Mouse (Mus musculus) right cerebral cortex, postnatal 25 days (tissue): Measurements from ENCODE around the gene Macc1.

Experiments
- DNase-seq: peaks from one replicate; pipeline ENCODE4 v3.0.0; 2022

The Macc1 gene

GRCm38 (mm10) chr12:119390192-119390684 lies 76.2 kb downstream of the Macc1 start:
- peak; percentile 7 for DNase-seq

DNA sequence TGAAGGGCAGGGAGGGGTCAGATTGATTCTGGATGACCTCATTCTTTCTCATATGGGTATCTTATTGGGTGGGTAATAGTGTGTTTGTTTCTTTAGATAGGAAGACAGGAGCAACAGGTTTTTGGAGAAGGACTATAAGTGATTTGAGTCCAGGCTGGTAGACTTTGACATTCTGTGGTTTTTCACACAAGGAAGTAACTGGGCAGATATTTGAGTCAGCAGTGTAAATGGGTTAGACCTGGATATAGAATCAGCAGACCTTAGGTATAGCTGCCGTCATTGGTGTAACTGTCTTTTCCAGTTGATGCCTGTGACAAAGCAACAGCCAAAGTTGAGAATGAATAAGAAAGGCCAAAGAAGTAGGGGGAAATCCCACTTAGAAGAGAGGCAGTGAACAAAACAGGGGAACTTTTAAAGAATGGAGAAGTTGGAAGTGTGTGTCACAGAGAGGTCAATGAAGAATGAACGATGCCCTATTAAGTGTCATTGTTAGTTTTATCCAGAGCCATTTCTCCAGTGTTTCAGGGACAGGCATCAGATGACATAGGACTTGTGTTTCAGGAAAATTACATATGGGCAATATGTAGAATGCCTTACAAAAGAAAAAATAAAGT lies 84.1 kb downstream of the Macc1 start:
- no peak for DNase-seq

DNA sequence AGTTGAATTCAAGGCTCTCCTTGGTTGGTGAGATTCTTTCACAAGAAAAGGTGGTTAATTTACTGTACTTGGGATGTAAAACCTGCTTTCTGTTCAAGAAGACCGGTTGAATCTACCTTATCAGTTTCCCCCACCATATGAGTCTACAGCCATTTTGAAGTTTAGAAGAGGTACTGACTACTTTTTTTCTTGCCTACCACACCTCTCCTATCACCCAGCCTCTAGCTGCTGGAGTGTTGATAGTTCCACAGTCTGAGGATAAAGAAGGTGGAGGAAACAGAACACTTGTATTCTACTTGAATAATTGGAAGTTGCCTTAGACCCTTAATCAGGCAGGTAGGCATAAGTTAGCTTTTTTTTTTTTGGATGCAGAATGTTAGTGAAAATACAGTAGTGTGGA lies 88.2 kb downstream of the Macc1 start:
- DNase-seq, result no peak

DNA sequence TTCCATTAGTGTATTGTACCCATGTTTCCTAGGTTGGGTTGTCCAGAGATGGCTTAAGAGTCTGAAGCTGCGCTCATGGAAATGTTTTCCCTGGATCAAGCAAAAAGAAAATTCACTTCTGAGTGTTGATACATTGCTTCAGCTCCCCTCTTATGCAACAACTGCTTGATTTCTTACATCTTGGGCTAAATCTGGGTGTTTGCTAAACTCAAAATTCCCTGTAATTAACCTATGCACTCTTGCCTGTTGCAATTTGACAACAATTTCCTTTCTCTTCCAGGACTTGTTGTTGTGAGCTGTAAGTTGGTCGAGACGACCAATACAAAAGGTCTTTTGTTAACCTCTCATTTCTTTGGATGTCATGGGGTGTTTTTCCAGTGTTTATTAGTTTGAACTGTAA lies 88.7 kb downstream of the Macc1 start:
- DNase-seq, result no peak

DNA sequence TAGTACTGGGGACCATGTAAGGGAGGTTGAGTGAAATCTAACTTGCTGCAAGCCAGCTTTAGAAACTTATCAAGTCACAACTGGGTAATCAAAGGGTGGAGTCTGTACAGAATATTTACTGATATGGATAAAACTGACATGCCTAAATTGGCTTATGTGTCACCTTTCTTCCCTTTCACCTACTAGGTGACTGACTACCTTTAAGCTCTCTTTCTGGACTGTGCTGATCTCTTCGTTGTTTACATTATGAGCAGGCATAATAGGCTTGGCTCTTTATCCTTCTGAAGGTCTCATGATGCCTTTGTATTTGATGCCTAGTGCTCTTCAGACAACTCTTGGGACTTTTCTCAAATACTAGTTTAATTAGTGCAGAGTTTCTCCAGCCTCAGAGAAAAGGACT lies 90.7 kb downstream of the Macc1 start:
- no peak for DNase-seq

DNA sequence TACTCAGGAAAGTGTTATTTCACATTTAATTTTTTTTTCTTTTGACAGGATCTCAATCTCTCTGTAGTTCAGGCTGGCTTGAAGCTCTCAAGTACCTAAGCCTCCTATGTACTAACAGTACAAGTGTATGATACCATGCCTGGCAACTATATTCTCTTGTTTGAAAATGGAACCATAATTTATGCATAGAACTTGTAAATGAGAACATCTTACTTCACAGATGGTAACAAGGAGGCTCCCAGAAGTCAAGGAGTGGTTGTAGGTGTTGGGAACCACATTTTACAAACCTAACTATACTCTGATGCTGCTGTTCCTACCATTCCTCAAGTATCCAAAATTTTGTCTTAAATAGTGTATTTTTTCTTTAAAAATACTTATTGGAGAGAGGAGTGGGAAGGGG lies 96.5 kb downstream of the Macc1 start:
- DNase-seq, result no peak

GRCm38 (mm10) chr12:119410956-119411355 lies 96.9 kb downstream of the Macc1 start:
- no peak for DNase-seq

DNA sequence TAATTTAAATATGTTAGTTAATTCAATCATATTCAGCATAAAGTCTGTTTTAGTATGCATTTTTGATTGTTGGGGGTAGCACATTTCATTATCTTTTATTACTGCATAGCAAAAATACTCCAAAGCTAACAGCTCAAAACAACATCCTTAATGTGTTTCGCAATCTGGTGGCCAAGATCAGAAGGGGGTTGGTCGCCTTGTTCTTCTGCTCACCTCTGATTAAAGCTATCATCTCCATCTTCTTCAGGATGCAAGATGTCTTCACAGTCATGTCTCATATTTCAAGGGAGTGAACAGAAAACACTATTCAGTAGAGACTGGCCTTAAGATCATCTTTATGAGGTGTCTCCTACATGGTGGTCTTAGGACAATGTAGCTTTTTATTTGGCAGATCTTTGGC lies 97.9 kb downstream of the Macc1 start:
- no peak for DNase-seq

DNA sequence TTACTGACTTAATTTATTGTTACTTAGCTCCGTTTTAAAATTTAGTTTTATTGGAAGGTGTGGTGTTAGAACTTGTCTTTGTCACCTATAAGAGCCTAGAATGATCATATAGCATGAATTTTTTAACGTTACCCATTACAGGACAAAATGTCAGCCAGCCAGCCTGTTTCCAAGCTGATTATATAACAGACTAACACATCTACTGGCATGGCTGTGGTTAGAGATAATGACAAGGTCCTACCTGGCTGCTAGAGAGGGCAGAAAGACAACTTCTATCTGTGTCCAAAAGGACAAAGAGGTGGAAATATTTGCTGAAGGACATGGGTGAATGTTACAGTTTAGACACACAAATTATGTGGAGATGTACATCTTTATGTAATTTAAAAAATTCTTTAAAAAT lies 101.8 kb downstream of the Macc1 start:
- no peak for DNase-seq

DNA sequence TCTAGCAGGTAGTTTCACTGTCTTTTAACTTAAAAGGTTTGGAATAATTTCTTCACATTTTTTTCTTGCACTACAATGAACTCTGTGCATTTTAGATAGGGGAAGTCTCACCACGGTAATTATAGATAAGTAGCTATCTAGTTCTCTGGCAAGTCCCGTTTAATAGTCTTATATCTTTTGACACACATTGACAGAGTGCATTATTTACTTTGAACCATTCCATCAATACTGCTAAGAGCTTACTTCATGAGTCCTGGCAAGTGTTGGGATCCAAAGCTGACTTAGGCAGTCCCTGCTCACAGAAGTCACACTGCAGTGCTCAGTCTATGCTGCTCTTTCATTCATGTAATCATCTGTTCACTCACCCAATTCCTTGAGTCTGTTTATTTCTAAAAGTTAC lies 111.7 kb downstream of the Macc1 start:
- DNase-seq, result no peak

- DNase-seq, result no peak
These were observed 112.3 kb downstream of the Macc1 start for GRCm38 (mm10) chr12:119426182-119426886.

- peak; percentile 60 for DNase-seq
These were observed 112.8 kb downstream of the Macc1 start for GRCm38 (mm10) chr12:119426887-119427204.

- DNase-seq, result no peak
These were observed 126.7 kb downstream of the Macc1 start for GRCm38 (mm10) chr12:119440720-119441119.

- no peak for DNase-seq
These were observed 136.0 kb downstream of the Macc1 start for GRCm38 (mm10) chr12:119450116-119450515.

- no peak for DNase-seq
These were observed 137.2 kb downstream of the Macc1 start for GRCm38 (mm10) chr12:119451232-119451631.

GRCm38 (mm10) chr12:119454076-119454475 lies 140.0 kb downstream of the Macc1 start:
- peak; percentile 27 for DNase-seq

DNA sequence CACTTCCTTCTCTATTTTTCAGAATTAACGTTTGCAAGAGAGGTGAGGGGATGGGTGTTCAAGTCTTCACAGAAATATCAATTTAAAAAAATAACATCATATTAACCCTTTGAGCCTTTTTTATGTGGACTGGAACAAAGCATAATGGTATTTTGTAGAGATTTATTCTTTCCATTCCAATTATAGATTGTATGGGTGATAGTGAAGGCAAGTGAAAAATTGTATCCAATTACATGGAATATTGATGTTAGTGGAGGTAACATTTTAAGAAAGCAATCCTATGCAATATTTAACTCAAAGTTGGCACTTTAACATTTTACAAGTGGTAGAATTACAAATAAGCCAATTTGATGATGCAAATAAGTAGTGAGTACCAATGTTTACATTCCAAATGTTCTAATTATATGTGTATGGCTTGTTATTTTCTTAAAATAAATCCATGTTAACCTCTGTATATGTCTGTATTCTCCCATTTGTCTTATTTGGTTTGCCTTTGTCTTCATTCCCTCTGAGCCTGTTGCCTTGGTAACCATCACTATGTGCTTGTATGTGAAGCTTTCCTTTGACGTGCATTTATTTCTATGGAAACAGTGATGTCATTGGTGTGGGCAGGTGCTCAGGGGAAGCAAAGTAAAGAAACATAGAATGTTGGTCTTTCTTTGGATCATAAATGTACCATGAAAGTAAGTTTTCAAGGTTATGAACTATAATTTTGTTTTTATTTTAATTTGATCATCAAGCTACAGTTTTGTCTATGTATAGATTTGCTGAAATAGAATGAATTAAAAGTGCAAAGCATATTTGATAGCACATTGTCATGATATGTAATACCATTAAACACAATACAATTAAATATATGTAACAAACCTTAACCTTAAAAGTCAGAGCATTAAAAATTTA lies 150.2 kb downstream of the Macc1 start:
- no peak for DNase-seq

- no peak for DNase-seq
These were observed 150.8 kb downstream of the Macc1 start for GRCm38 (mm10) chr12:119464940-119465245.

DNA sequence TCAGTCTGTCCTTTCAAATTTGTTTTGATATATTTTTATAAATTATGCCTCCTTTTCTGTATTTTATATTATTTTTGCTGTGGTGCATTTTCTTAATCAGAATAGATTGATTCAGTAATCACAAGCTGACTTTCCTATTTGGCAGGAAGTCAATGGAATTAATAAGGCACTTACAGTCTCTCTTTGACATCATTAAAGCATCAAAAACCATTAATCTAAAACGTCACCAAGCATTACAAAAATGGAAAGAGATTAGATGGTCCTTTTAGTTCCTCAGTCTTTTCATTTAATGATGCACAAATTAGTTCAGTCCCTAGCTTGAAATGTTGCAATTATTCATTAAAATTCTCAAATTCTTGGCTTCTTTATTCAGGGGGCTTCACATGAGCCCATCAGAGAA lies 153.6 kb downstream of the Macc1 start:
- no peak for DNase-seq

- DNase-seq, result no peak
These were observed 156.2 kb downstream of the Macc1 start for GRCm38 (mm10) chr12:119470260-119470659.

DNA sequence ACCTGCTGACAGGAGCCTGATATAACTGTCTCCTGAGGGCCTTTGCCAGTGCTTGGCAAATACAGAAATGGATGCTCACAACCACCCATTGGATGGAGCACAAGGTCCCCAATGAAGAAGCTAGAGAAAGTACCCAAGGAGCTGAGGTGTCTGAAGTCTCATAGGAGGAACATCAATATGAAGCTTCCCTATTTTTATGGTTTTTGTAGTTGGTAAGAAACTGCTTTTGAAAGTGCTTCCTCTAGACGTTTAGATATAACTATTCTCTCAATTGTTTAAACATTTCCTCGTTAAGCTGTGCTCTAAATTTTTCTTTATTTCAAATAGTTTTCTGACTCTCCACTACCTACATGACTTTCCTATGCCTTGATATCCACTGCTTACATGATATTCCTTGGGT lies 169.2 kb downstream of the Macc1 start:
- DNase-seq, result no peak

DNA sequence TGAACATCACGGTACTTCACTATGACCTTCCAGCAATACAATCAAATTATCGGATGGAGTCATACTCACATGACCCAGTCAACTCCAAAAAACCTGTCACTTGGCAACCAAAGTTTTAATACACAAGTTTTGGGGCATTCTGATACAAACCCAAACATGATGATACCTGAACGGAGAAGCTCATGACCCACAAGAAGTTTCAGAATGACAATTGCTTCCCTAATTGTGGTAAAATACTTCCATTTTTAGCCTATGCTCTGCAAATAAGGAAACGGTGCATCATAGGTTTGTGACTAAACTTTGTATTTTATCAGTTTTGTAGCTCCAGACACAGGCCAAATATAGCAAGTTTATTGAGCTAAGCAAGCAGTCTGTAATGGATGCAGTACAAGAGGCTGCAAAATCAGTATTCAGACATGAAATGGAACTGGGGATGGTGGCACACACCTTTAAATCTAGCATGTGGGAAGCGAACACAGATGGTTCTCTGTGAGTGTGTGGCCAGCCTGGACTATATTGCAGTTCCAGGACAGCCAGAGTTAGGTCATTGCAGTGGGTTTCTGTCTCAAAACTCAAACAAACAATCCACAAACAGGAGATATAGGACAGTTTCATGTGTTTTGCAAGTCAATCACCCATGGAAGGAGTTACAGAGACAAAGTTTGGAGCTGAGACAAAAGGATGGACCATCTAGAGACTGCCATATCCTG lies 170.0 kb downstream of the Macc1 start:
- DNase-seq, result no peak

DNA sequence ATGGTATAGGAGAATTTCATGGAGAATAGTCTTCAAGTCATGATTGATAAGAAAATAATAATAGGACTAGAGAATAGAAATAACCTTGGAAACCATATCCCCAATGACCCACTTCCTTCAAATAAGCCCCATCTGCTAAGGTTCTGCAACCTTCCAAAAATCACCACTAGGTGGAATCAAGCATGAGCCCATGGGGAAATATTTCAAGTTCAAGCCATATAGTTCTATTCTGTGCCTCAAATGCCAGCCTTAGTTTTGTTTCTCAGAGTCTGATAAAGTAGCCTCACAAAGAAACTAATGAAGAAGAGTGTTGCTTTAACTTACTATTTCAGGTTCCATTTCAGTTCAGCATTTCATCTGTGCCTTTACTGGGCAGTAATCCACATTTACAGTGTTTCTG lies 197.1 kb downstream of the Macc1 start:
- no peak for DNase-seq
